Mouse (Mus musculus) heart, adult 2 months (tissue): ENCODE measurements around the gene Elf1.

Source experiments
- CTCF ChIP-seq: fragments of 200-600 bp; IDR thresholded peaks from 2 replicates; pipeline ENCODE4 v1.8.1; 2022; ENCODE audit warnings: antibody characterized with exemption, mild to moderate bottlenecking, moderate library complexity
- EP300 ChIP-seq: fragments of 200-500 bp; IDR thresholded peaks from 2 replicates; pipeline ENCODE4 v1.6.1; 2011; ENCODE audit warnings: low read depth, low read length, control low read depth; ENCODE audit not compliant: insufficient read depth

- TF ChIP-seq CTCF: no peak
- TF ChIP-seq EP300: no peak
These were observed 1.3 kb downstream of the Elf1 start for GRCm38 (mm10) chr14:79482251-79482661.
